Mouse (Mus musculus): ENCODE data around the gene Tanc2. TPM values are rescaled to one million over a fixed set of nuclear protein-coding genes. Genes with fewer than 3 reads are reported as not detected.
A peak's percentile ranks its signal among the peaks of the same experiment; 100 is the strongest.

The Tanc2 gene
- polyA plus RNA-seq, 1 experiment from 2014 or later: 9.5 TPM

GRCm38 (mm10) chr11:105950519-105950918 lies 360.7 kb downstream of the Tanc2 start:
- no peak overlapping the region for H3K4me3 ChIP-seq
- H3K9ac ChIP-seq: no peak overlapping the region
- H3K4me1 ChIP-seq: peaks cover 16% of the 10 kb centered on the region; the same call in 1 of the 2 replicates
- no peaks in the 10 kb centered on the region for H3K27me3 ChIP-seq
- no peaks in the 10 kb centered on the region for H3K36me3 ChIP-seq
- no peak overlapping the region for H3K27ac ChIP-seq
- no peak for ATAC-seq (ENCODE audit: insufficient number of reproducible peaks, low FRiP score, low TSS enrichment, low read depth)
- H3K9me3 ChIP-seq: no peaks in the 10 kb centered on the region
- H3K4me2 ChIP-seq: no peak overlapping the region
- 50% methylated on average over 4 of the region's 4 CpGs for WGBS

- WGBS: 45% methylated on average over 3 of the region's 3 CpGs
- H3K4me3 ChIP-seq: no peak overlapping the region
- no peaks in the 10 kb centered on the region for H3K27me3 ChIP-seq
- H3K4me1 ChIP-seq: peaks cover 16% of the 10 kb centered on the region; the same call in 1 of the 2 replicates
- ATAC-seq (ENCODE audit: insufficient number of reproducible peaks, low FRiP score, low TSS enrichment, low read depth): peak; percentile 18; the same call in 1 of the 2 replicates
- no peak overlapping the region for H3K4me2 ChIP-seq
- H3K36me3 ChIP-seq: no peaks in the 10 kb centered on the region
- H3K27ac ChIP-seq: no peak overlapping the region
- H3K9ac ChIP-seq: no peak overlapping the region
- no peaks in the 10 kb centered on the region for H3K9me3 ChIP-seq
These were observed 361.8 kb downstream of the Tanc2 start for GRCm38 (mm10) chr11:105951601-105952044.

- peak; percentile 21; the same call in 1 of the 2 replicates for ATAC-seq (ENCODE audit: insufficient number of reproducible peaks, low FRiP score, low TSS enrichment, low read depth)
- Histone ChIP-seq H3K4me2 (no peak overlapping the region), H3K36me3 (no peaks in the 10 kb centered on the region), H3K9me3 (no peaks in the 10 kb centered on the region), H3K4me1 (peaks cover 16% of the 10 kb centered on the region; the same call in 1 of the 2 replicates), H3K27me3 (no peaks in the 10 kb centered on the region), H3K4me3 (no peak overlapping the region), H3K9ac (no peak overlapping the region), H3K27ac (no peak overlapping the region)
- WGBS: 87% methylated on average over 9 of the region's 9 CpGs
These were observed 362.3 kb downstream of the Tanc2 start for GRCm38 (mm10) chr11:105952111-105952510.

GRCm38 (mm10) chr11:105952911-105953386 lies 363.2 kb downstream of the Tanc2 start, which contains the start of gene Cyb561:
Gene Cyb561, minus strand, starts transcription at chr11:105953336.
- H3K27ac ChIP-seq: no peak within 1 kb of the TSS
- no peak within 1 kb of the TSS for H3K9ac ChIP-seq
- no peak within 1 kb of the TSS for H3K4me3 ChIP-seq
- H3K4me2 ChIP-seq: no peak within 1 kb of the TSS
- peaks cover 16% of the 10 kb centered on the region; the same call in 1 of the 2 replicates for H3K4me1 ChIP-seq
- H3K9me3 ChIP-seq: no peaks in the 10 kb centered on the region
- H3K27me3 ChIP-seq: no peaks in the 10 kb centered on the region
- ATAC-seq (ENCODE audit: insufficient number of reproducible peaks, low FRiP score, low TSS enrichment, low read depth): no peak
- WGBS: 63% methylated on average over 12 of the region's 12 CpGs
- no peaks in the 10 kb centered on the region for H3K36me3 ChIP-seq

DNA sequence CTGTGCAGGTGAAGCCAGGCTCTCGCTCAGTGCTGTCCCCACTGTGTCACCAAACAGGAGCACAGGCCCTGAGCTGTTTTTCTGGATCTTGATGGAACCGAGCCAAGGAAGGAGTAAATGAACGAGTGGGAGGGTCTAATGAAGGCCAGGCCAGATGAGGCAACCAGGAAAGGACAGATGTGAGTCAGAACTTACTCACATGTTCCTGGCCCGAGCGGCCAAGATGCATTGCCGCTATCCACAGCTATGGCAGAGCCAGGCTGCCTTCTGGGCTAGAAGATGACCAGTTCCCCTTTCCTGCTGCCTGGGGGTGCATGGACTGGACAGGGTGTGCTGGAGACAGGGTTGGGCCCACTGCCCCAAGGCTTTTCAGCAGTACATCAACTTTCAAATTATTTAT lies 363.6 kb downstream of the Tanc2 start:
- peaks cover 14% of the 10 kb centered on the region; the same call in 1 of the 2 replicates for H3K4me1 ChIP-seq
- no peak overlapping the region for H3K4me2 ChIP-seq
- no peak overlapping the region for H3K4me3 ChIP-seq
- ATAC-seq (ENCODE audit: insufficient number of reproducible peaks, low FRiP score, low TSS enrichment, low read depth): no peak
- no peaks in the 10 kb centered on the region for H3K27me3 ChIP-seq
- WGBS: 53% methylated on average over 6 of the region's 6 CpGs
- no peaks in the 10 kb centered on the region for H3K9me3 ChIP-seq
- H3K27ac ChIP-seq: no peak overlapping the region
- H3K9ac ChIP-seq: no peak overlapping the region
- no peaks in the 10 kb centered on the region for H3K36me3 ChIP-seq

DNA sequence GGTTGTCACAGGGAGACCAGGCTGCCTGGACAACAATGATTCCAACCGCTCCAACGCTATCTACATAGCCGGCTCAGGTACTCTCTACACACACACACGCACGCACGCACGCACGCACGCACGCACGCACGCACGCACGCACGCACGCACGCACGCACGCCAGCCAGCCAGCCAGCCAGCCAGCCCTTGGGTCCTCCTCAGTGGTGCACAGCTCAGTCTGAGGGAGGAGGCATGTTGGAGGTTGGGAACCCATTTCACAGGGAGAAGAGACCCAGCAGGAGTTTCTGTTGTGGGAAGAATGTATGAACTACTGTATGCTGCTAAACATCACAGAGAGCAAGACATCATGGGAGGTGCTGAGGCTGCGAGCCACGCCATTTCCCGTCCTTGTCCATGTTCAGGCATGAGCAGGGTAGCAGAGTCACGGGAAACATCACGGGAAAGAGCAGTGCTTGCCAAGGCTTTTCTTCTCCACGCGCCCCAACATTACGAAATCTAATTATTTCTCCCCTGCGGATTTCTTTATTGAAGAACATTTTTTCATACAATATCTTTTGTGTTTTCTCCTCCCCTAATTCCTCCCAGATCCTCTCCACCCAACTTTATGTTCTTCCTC lies 366.1 kb downstream of the Tanc2 start:
- Histone ChIP-seq H3K4me2 (no peak overlapping the region), H3K4me3 (no peak overlapping the region), H3K36me3 (no peaks in the 10 kb centered on the region), H3K9ac (no peak overlapping the region), H3K4me1 (peaks cover 9% of the 10 kb centered on the region; the same call in 1 of the 2 replicates), H3K27me3 (no peaks in the 10 kb centered on the region), H3K27ac (no peak overlapping the region), H3K9me3 (no peaks in the 10 kb centered on the region)
- no peak for ATAC-seq (ENCODE audit: insufficient number of reproducible peaks, low FRiP score, low TSS enrichment, low read depth)
- WGBS: 87% methylated on average over 28 of the region's 28 CpGs

- no peak overlapping the region for H3K27ac ChIP-seq
- H3K9ac ChIP-seq: no peak overlapping the region
- ATAC-seq (ENCODE audit: insufficient number of reproducible peaks, low FRiP score, low TSS enrichment, low read depth): no peak
- H3K27me3 ChIP-seq: no peaks in the 10 kb centered on the region
- no peak overlapping the region for H3K4me3 ChIP-seq
- no peaks in the 10 kb centered on the region for H3K36me3 ChIP-seq
- H3K4me1 ChIP-seq: peaks cover 9% of the 10 kb centered on the region; the same call in 1 of the 2 replicates
- no peaks in the 10 kb centered on the region for H3K9me3 ChIP-seq
- WGBS: 63% methylated on average over 6 of the region's 6 CpGs
- H3K4me2 ChIP-seq: no peak overlapping the region
These were observed 367.7 kb downstream of the Tanc2 start for GRCm38 (mm10) chr11:105957501-105957900.

DNA sequence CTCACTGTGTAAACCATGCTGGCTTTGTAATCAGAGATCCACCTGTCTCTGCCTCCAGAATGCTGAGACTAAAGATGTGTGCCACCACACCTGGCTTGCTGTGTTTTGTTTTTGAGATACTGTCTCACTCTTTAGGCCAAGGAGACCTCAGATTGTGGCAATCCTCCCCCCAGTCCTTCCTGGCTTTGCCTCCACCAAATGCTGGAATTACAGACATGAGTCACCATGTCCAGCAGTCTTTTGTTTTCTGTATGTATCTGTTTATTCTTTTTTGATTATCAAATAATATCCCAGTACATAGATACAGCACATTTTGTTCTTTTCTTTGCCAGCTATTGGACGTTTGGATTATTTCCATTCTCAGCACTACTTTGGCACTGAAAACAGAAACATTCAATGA lies 368.8 kb downstream of the Tanc2 start:
- no peaks in the 10 kb centered on the region for H3K9me3 ChIP-seq
- no peak for ATAC-seq (ENCODE audit: insufficient number of reproducible peaks, low FRiP score, low TSS enrichment, low read depth)
- no peaks in the 10 kb centered on the region for H3K36me3 ChIP-seq
- 41% methylated on average over 1 of the region's 1 CpGs for WGBS
- no peak overlapping the region for H3K4me3 ChIP-seq
- peaks cover 2% of the 10 kb centered on the region; the same call in 1 of the 2 replicates for H3K4me1 ChIP-seq
- H3K27me3 ChIP-seq: no peaks in the 10 kb centered on the region
- no peak overlapping the region for H3K9ac ChIP-seq
- H3K27ac ChIP-seq: no peak overlapping the region
- H3K4me2 ChIP-seq: no peak overlapping the region

- Histone ChIP-seq H3K27me3 (no peaks in the 10 kb centered on the region), H3K27ac (no peak overlapping the region), H3K4me3 (no peak overlapping the region), H3K4me2 (no peak overlapping the region), H3K4me1 (no peaks in the 10 kb centered on the region), H3K9me3 (no peaks in the 10 kb centered on the region), H3K36me3 (no peaks in the 10 kb centered on the region), H3K9ac (no peak overlapping the region)
- no peak for ATAC-seq (ENCODE audit: insufficient number of reproducible peaks, low FRiP score, low TSS enrichment, low read depth)
- 47% methylated on average over 17 of the region's 17 CpGs for WGBS
These were observed 369.6 kb downstream of the Tanc2 start for GRCm38 (mm10) chr11:105959355-105959754.

GRCm38 (mm10) chr11:105964691-105965090 lies 374.9 kb downstream of the Tanc2 start:
- Histone ChIP-seq H3K27me3 (peaks cover 43% of the 10 kb centered on the region), H3K36me3 (no peaks in the 10 kb centered on the region), H3K9ac (no peak overlapping the region), H3K27ac (no peak overlapping the region), H3K4me2 (no peak overlapping the region), H3K4me3 (no peak overlapping the region), H3K9me3 (no peaks in the 10 kb centered on the region), H3K4me1 (peaks cover 17% of the 10 kb centered on the region)
- ATAC-seq (ENCODE audit: insufficient number of reproducible peaks, low FRiP score, low TSS enrichment, low read depth): no peak
- 62% methylated on average over 5 of the region's 5 CpGs for WGBS

DNA sequence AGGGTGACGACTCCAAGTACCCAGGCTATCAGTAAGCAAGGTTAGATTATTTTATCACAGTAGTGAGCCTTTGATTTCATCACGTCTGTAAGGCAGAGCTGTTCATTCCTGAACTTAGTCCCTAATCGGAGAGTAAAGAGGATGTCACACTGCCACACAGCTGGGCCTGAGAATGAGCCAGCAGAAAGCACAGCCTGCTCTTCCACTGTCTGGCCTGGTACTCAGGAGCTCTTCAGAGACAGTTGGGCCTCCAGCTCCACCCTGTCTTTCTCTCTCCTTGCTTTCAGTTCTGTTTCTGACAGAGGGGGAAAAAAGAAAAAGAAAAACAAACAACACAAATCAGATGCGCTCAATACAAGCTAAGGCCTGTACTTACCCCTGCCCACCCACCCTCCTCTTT lies 376.5 kb downstream of the Tanc2 start:
- Histone ChIP-seq H3K27me3 (peaks cover 51% of the 10 kb centered on the region), H3K27ac (no peak overlapping the region)
- 73% methylated on average over 4 of the region's 4 CpGs for WGBS

GRCm38 (mm10) chr11:105967741-105968574 lies 378.2 kb downstream of the Tanc2 start, which contains the start of gene Ace:
Gene Ace, plus strand, starts transcription at chr11:105967945.
- Histone ChIP-seq H3K9ac (peak within 1 kb of the TSS; percentile 26), H3K36me3 (no peaks in the 10 kb centered on the region), H3K4me1 (peaks cover 17% of the 10 kb centered on the region), H3K27me3 (peaks cover 51% of the 10 kb centered on the region), H3K9me3 (no peaks in the 10 kb centered on the region), H3K4me3 (peak within 1 kb of the TSS; percentile 56), H3K4me2 (peak within 1 kb of the TSS; percentile 100), H3K27ac (no peak within 1 kb of the TSS)
- no peak for ATAC-seq (ENCODE audit: insufficient number of reproducible peaks, low FRiP score, low TSS enrichment, low read depth)
- WGBS: under 1% methylated on average over 55 of the region's 76 CpGs

More for the DNA sequence above, 376.5 kb downstream of the Tanc2 start:
- Histone ChIP-seq H3K36me3 (no peaks in the 10 kb centered on the region), H3K4me2 (no peak overlapping the region), H3K9me3 (no peaks in the 10 kb centered on the region), H3K4me1 (peaks cover 17% of the 10 kb centered on the region), H3K9ac (no peak overlapping the region), H3K4me3 (no peak overlapping the region)
- ATAC-seq (ENCODE audit: insufficient number of reproducible peaks, low FRiP score, low TSS enrichment, low read depth): no peak

Data from limb, embryonic 15.5 days (tissue).